Mouse (Mus musculus) gastrocnemius, adult 18-20 months (tissue): ENCODE measurements around the gene Coch. TPM values are rescaled to one million over a fixed set of nuclear protein-coding genes. Genes with fewer than 3 reads are reported as not detected.
"Not testable (repeated sequence)": the region's sequence is repeated elsewhere in the genome, so short reads cannot be mapped to it uniquely, and the experiment has no call there.

Source experiments
- DNase-seq: peaks from one replicate; pipeline ENCODE4 v3.0.0; 2021; ENCODE audit warnings: low spot score
- total RNA-seq, 2 experiments: library from RNA; stranded (reverse); gene quantifications; 2 replicates each; pipeline ENCODE4 v1.2.3; 2021

Coch gene
- total RNA-seq, 2 experiments from 2014 or later = 0.14 to 0.24 TPM

- DNase-seq = no peak
These were observed 43.7 kb downstream of the Coch start for GRCm38 (mm10) chr12:51636689-51637470.

GRCm38 (mm10) chr12:51641871-51642270 lies 48.7 kb downstream of the Coch start:
- DNase-seq = no peak

GRCm38 (mm10) chr12:51649401-51649800 lies 56.3 kb downstream of the Coch start:
- DNase-seq = not testable (repeated sequence)

Other genes with a start within 250 kb of the Coch start
- 1 to 10 TPM; 1.1 to 1.3 TPM for gene G2e3, start 245.3 kb upstream of the Coch start, total RNA-seq
- 10 to 100 TPM; 16.7 to 17.8 TPM for gene Scfd1, start 215.8 kb upstream of the Coch start, total RNA-seq
- 10 to 100 TPM; 59.6 to 61.8 TPM for gene Ap4s1, start 97.7 kb downstream of the Coch start, total RNA-seq
- 100 to 1,000 TPM; 148 to 171 TPM for gene Strn3, start 98.6 kb downstream of the Coch start, total RNA-seq
- gene Hectd1, start 236.2 kb downstream of the Coch start, total RNA-seq = 10 to 100 TPM; 84.3 to 90.9 TPM